Mouse (Mus musculus) kidney, adult 8-10 months (tissue): ENCODE results near the gene Pax7.

Experiments used
- DNase-seq, 2 experiments: peaks; one replicate each; pipeline ENCODE4 v3.0.0; 2022

Gene Pax7

DNA sequence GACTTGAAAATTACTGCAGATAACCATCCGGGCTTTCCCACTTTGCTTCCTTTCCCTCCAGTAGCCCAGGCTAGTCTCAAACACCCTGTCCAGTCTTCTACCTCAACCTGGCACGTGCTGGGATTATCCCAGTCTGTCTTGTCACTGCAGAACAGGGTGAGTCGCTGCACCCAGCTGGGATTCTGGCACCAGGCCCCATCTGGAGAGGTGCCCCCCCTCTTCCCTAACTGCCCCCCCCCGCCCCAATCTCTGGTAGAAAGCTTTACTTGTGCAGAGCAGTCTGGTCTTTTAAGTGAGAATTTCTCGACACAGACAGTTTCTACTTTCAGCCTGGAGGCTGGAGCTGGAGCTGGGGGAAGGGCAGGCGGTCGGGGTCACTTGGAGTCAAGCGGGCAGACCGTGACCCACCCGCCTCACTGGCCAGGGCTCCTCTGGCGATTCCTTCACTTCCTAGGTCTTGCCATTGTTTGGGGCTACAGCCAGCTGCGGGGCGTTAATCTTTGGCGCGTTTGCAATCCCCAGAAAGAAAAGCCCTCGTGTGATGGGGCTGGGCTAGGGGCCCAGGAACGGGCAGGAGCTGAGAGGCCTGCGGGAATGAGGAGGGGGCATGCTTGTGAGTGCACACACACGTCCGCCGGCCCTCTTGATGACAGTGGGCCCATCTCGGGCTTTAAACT, 22.4 kb downstream of the Pax7 start:
- no peak for DNase-seq

DNA sequence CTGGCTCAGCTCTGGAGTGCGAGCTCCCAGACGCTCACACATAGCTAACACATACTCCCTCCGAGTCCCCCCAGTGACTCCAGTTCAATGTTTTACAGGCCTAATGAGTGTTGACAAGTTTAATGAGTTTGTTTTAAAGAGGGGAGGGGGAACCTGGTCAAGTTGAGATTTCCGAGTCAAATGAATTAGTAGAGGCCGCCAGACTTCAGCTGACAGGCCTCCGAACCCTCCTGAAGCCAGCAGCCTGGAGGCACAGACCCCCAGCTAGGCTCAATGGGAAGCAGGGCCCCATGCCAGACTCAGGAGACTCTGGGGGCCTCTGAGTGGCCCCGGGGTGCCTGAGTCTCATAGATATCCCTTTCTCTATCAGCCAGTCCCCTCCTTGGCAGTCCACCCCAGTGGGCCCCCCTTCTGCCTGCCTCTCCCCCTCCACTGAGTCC, 23.9 kb downstream of the Pax7 start:
- DNase-seq = no peak

DNA sequence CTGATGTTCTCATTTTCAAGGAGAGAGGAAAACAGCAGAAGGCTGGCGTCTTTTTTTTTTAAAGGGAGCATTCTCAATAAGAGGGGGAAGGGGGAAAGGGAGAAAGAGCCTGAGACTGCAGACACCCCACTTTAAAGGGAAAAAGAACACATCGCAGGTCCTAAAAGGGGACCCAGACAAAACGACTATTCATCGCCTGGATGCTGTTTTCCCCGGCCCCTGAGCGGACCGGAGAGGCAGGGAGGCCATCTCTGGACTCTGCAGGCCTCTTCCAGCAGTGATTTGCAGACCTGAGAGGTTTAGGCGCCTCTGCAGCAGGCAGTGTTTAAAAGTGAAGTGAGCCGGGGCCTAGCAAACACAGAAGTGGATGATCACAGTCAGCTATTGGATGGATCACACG, 25.5 kb downstream of the Pax7 start:
- no peak for DNase-seq

DNA sequence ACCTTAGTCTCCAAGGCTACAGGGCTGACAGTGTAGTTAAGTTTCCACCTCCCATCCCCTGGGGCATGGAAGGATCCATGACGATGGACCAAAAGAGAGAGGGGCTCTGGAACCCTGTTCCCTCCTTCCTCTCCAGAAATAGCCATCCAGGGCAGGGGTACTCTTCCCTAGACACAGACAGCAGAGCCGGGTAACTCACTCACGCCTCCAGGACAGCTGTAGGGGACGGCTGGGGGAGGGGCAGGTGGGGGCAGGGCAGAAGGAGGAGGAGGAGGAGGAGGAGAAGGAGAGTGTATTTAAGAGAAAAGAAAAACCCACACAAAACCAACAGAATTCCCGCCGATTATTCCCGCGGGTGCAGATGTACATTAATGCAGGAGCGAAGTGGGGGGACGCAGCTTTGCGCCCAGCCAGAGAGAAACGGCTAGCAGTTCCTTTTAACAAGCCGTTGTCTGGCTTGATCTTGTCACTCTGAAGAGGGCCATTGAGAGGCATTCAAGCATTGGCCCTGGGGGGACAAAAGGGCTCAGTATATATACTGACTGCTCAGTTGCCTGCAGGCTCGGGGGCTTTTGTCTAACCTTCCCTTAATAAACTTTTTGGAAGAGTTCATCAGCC, 26.0 kb downstream of the Pax7 start:
- DNase-seq = no peak

DNA sequence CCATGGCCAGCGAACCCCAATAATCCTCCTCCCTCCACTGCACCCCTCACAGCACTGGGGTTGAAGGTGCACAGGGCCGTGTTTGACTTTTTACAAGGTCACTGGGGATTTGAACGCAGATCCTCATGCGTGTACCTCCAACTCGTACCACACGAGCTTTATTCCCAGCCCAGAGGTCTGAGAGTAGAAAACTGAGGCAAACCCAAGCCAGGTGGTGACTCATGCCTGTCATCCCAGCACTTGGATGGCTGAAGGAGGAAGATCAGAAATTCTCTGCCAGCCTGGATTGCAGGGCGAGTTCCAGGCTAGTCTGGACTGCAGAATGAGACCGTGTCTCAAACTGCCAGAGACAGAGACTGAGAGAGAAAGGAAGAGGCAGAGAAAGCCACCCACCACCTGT, 28.4 kb downstream of the Pax7 start:
- DNase-seq = no peak

DNA sequence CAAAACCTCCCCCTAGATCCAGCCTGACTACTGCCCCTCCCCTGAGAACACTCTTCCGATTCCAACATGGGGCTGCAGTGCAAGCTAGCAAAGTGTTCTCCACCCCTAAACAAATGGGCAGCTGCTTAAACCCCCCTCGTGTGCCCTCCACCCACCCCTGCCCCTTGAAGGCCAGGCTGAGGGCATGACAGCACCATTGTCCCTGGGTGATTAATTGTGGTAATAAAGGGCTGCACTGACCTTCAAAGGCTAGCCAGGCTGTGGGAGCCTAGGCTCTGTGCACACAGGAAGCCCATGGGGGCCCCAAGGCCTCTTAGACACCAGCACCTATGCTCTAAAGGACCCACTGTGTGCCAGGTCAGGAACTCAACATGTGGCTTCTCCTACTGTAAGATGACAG, 29.3 kb downstream of the Pax7 start:
- no peak for DNase-seq

DNA sequence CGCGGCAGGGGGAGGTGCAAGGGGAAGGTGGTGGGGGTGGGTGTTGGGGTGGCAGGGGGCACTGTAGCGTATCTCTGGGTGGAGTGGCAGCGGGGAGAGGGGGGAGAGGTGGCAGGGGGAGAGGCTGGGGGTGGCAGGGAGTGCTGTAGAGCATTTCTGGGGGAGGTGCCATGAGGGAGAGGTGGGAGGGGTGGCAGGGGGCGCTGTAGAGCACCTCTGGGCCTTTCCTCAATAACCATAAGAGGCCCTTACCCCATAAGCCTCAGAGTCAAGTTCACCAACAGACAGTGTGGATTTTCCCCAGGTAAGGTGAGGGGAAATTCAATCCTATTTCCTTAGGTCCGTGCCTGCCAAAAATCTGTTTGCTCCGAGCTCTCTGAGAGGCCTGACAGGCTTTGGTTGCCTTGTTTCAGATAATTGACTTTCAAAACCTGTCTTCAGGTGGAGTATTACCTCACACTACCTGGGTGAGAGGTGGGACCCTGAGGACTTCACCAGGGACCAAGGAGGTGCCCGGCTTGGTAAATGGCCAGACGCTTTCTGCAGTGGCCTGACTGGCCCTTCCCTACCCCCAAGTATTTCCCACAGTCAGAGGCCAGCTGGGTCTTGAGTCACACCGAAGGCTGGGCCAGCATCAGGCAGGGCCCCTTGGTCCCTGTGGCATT, 33.8 kb downstream of the Pax7 start:
- DNase-seq = no peak

DNA sequence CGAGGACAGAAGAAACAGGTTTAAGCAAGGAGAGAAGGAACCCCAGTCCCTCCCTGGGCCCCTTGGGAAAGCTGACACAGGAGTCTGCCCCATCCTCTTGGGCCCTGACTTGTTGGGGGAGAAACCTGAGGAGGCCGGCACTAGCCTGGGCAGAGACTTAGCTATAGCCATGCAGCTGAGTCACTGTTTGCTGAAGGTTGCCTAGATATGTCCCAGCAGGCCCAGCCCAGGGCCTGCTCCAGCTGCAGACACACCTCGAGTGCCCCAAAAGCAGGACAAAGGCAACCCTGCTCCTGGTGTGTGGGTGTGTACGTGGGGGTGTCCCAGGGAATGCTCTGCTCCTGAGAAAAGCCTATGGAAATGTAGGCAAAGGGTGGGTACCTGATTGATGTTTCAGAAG, 36.0 kb downstream of the Pax7 start:
- DNase-seq = no peak

DNA sequence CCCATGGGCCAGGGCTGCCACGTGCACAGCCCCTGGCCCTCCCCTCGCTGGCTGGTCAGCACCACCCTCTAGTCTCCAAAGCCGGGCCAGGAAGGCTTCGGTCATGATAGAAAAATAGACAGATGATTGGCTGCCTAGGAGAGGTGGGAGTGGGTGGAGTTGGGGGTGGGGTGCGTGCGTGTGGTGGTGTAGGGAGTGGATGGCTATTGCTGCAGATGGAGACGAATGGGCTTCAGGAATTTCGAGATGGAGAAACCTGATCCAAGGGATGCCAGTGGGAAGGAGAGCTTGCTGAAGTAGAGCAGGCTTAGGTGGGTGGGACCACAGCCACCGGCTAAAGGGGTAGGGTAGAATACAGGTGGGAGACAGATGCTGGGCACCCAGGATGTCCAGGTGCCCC, 37.2 kb downstream of the Pax7 start:
- no peak for DNase-seq

DNA sequence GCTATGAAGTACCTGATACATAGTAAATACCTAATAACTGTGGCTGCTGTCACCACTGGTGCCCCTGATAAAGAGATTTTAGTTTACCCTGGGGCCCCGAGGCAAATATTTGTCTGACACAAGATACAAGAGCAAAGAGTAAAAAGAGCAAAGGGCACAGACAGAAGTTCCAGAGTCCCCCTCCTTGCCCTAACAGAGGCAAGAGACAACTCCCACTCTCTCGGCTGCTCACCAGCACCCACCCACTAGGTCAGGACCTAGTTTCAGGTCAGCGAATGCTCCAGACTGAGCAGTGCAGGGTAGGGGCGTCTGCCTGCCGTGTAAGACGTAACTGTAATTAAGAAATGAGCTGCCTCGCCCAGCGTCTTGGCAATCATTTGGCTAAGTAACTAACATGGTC, 42.2 kb downstream of the Pax7 start:
- DNase-seq = no peak

DNA sequence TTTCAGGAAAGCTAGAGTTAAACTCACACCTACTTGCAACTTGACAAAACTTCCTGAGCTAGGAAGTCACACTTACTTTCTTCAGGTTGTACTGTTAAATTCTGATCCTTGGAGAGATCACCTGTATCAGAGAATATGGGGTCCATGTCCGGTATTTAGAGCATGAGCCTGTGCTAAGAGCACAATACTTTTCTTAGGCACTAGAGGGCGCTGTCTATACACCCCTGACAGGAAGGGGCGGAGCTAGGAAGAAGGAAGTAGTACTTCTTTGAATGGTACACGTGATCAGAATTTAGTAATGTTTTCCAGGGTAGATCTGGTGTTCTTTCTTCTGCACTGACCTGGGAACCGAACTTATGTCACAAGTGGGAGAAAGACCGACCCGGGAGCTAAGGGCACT, 43.6 kb downstream of the Pax7 start:
- DNase-seq = no peak

DNA sequence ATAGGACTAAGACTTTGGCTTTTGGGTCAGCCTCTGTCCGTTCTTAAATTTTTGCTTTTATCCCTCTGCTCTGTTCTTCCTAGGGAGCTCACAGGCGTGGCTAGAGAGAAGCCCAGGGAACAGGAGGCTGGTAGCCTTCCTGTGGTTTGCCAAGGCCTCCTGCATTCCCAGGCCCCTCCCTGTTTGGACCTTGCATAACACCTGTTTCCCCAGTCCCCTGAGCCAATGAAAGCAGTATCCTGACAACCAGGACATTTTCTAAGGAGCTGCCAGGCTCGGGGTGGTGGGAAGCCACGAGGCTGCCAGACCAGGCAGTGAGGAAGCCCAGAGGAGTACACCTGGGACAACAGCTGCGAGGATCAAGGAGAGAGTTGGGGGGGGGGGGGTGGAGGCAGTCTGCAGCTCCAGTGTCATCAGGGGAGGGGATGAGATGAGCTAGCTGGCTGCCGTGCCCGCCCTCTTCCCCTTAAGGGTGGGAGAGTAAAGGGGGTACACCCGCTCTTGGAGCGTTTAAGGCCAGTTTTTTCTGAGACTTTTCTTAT, 50.3 kb downstream of the Pax7 start:
- no peak for DNase-seq

DNA sequence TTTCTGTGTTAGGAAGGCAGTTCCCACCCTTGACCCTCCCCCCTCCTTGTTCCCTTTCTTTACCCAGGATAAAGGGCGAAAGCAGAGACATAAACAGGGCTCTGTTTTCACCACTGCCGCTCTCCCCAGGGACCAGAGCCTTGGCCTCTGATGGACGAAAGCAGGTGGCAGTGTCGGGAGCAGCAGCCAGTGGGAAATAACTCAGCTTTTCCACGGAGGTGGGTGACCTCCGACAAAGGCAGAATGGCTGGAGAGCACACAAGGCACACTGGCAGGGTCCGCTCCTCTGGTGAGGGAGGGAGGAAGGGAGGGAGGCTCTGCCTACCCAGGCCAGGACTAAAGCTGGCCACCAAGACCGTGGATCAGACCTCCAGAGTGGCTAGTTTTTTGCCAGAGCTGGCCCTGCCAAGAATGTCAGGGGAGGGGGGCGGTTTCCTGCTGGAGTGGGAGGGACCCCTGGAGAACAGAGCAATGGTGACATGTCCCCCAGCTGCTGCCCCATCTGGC, 62.1 kb downstream of the Pax7 start:
- no peak for DNase-seq

DNA sequence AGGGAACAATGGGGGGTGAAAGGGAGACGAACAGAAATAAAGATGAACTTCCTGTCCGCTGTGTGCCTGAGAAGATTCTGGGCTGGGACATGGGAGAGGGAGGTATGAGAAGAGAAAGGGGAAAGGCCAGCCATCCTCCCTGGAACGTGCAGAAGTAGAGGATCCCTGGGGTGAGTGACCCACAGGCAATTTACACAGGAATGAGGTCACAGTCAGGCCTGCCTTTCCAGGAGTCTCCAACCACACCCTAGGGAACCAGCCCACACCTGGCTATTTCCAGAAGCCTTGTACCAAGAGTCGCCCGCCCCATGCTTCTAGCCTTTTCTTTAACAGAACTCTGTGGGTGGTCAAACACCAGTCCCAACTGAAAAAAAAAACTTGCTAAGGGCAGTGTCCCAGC, 65.5 kb downstream of the Pax7 start:
- DNase-seq = no peak

DNA sequence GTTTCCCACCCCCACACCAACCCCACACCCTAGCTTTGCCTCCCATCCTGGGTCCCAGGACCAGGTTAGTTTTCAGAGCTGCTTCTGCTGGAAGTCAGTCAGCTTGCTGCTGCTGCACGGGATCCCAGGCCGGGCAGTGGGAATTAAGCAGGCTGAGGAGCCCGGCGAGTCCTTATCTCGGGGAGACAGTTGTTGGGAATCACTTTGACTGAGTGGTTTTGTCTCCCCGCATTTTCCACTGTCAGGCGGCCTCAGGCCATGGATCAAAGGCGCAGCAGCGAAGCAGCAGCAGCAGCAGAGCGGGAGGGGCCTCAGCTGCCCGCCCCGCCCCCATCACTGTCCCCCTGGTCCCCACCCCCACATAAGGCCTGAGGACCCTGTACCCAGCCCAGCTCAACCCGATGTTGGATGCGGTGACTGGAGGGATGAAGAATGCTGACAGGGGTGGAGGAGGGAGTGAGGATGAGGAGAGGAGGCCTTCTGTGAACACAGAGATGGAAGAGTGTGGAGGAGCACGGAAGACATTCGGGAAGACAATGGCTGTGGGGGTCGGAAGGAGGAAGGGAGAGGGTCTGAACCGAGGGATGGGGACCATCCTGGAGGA, 66.1 kb downstream of the Pax7 start:
- DNase-seq = no peak

DNA sequence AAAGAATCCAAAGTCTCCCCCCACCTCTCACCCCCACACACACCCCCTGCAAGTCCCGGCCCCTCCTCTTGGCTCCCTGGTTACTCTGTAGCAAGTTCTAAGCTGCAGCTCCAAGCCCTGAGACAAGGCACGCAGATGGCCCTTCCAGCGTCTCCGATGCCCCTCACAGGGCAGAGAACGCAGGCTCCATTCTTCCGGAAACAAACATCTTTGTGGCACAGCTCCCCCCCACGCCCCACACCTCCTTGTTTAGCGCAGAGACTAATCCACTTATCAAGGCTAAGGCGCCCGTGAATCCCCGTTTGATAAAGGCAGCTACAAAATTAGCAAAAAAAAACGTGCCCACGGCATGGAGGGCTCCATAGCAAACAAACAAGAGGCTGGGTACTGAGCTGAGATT, 71.4 kb downstream of the Pax7 start:
- no peak for DNase-seq

DNA sequence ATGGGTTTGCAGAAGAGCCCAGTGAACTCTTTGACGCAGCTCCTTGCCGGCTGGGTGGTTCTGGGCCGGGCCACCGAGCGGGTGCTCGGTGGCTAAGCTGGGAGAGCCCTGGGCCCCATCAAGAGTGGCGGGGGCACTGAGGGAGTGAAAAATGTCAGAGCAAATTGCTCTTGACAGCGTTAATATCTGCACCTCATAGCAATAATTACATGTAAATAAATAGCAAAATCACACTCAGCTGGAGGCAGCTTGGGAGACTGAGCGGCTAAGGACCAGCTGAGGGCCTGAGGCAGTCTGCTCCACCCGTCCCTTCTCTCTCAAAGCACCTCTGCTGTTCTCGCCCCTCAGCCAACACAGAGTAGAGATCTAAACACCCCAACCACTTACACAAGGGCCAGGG, 72.6 kb downstream of the Pax7 start:
- DNase-seq = no peak

DNA sequence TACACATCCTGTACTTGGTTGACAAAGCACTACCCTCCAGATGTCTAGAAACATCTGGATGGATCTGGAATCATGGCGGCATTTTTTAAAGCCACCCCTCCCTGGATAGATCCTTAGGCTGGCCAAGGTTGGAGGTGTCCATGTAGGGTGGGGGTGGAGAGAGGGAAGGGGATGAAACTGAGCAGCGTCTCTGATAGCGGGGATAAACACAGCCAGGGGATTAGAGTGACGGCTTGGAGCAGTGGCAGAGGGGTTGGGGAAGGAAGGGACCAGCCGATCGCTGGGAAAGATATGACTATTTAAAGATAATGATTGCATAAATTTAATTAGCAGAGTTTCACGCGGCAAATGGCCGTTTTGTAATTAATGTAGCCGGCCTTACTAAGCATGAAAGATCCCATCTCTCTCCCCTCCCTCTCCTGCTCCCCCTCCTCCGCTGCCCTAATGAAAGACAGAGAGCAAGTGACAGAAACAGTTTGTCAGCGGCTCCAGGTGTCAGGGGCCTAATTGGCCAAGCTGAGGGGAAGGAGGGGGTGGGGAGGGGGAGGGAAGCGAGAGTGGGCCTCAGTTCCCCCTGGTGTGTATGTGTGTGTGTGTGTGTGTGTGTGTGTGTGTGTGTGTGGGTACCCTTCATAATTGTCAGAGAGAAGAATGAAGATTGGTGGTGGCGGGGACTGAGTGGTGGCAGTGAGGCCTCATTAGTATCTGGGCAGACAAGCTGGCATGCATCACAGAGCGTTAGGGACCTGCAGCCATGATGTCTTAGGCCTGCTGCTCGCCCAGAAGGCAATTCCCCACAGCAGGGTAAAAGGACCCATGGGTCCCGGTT, 74.6 kb downstream of the Pax7 start:
- no peak for DNase-seq

DNA sequence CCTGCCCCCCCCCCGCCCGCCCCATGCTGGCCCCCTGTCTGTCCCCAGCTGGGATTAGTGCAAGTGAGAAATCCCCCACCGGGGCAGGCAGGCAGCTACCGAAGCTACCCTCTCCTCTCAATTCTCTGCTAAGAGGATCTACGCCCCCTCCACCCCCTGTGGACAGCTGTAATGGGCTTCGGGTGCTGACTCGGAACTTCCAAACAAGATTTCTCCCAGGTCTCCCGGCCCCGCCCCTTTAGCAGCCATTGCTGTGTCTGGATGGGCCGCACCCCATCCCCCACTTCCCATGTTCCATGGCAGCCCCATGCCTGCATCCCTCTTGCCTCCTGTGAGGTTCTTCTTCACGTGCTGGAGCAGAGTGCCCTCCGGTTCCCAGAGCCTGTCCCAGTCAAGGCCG, 76.4 kb downstream of the Pax7 start:
- no peak for DNase-seq

DNA sequence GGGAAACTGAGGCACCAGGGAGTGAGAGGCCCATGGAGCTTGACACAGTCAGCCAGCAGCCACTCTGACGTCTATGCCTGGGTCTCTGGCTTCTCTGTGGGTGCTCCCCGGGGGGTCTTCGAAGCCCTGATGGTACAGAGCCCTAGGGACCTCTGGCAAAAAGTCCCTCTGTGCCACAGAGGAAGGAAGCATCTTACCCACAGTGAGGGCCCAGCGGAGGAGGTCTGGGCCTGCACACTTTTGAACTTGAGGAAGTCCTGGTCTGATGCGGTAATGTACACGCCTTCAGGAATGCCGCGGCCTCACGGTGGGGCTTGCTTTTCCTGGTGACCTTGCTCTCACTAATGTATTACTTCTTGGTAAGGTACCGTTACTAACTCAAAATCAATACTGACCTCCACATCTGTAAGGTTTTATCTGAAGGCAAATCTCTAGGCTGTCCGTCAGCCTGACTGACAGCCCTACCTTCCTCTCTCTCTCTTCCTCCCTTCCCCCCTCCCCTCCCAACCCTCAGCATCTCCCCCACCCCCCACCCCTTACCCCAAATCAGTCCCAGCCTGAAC, 79.1 kb downstream of the Pax7 start:
- DNase-seq = no peak

DNA sequence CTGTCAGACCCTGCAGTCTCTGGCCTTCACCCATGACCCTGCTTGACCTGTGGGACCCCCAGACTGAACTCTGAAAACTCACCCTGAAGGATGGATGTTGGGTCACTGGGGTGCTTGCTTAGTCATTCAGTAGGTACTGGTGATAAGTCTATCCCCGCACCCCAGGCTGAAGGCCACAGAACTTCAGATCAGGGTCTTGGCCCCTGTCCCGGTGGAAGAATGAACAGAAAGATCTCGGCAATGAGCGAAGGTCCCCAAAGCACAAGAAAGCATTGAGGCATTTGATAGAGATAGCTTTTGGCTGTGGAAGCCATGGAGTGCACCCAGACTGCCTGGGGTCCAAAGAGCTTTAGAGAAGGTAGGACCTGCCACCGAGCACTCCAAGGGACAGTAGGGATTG, 82.4 kb downstream of the Pax7 start:
- DNase-seq = no peak

DNA sequence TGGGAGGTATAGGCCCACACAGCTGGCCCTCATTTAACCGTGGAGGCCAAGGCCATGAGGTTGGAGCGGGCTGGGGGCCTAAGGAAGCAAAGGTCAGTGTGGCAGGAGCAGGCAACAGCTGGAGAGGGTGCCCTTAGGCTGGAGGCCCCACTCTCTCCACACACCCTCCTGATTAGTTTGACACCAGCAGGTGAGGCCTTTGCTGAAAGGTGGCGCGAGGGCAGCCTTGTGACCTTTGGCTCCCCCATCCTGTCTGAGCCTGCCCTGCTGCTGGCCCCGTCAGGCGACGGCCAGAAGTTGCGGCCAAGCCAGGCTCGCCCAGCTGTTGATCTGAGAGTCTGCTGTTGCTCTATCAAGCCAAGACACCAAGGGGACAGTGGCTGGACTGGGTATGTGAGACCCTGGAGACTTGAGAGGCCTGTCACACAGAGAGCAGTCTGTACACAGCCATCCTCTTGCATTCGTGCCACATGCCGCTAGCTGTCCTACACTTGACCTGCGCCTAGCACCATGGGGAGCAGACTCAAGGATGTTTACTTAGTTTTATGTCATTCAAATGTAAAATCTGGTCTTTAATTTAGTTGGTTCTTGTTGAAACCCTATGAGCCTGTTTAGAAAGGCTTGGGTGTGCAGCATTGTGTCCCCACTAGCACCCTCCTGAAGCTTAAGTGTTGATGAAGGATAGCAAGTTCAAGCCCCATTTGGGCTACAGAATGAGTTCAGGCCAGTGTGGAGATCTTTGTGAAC, 86.0 kb downstream of the Pax7 start:
- DNase-seq = no peak
